In genomic region chr7:141458661-141459060, GRCm38 (mm10) we compare ENCODE assay signal across 22 mouse cellular contexts. TPM values are rescaled to one million over a fixed set of nuclear protein-coding genes. Genes with fewer than 3 reads are reported as not detected.
DNase-seq lines count a peak whose midpoint lies in the region; TF ChIP-seq lines count a peak whose summit lies in the region.
"Had no signal": no experiment of that assay in that cellular context is flagged by ENCODE, and none has a peak within 500 bp of the region (broad histone marks: within the 10 kb centered on the region; RNA-seq: fewer than 3 reads in every experiment).

No protein-coding gene starts in this region.

- H3K27ac ChIP-seq in gastrocnemius, adult 2 months: peak overlapping the region; percentile 94
- no peak overlapping the region for H3K27ac ChIP-seq in layer of hippocampus, adult 2 months
- H3K27ac ChIP-seq in brown adipose tissue, adult 24 weeks (replicated peaks; ENCODE audit: low read depth, low read length): peak overlapping the region; percentile 9; the same call in 1 of the 2 replicates
- H3K27ac ChIP-seq: embryonic facial prominence, embryonic 13.5 days; forebrain, embryonic 10.5 days; forebrain, embryonic 15.5 days; hindbrain, embryonic 12.5 days; hindbrain, postnatal 0 days; intestine, embryonic 15.5 days; limb, embryonic 15.5 days; liver, embryonic 13.5 days; stomach, embryonic 15.5 days had no signal

- peaks cover 25% of the 10 kb centered on the region for H3K4me1 ChIP-seq in brown adipose tissue, adult 24 weeks (ENCODE audit: control insufficient read depth, insufficient read depth, insufficient read length, low read length)

- peak overlapping the region; percentile 40; the same call in 1 of the 2 replicates for H3K4me3 ChIP-seq in gastrocnemius, adult 2 months
- no peak overlapping the region for H3K4me3 ChIP-seq in layer of hippocampus, adult 2 months
- H3K4me3 ChIP-seq in brown adipose tissue, adult 24 weeks (ENCODE audit: insufficient read depth, low read depth, low read length): no peak overlapping the region; the same call in 1 of the 2 replicates
- H3K4me3 ChIP-seq: embryonic facial prominence, embryonic 13.5 days; forebrain, embryonic 10.5 days; forebrain, embryonic 15.5 days; hindbrain, embryonic 12.5 days; intestine, embryonic 15.5 days; limb, embryonic 15.5 days; liver, embryonic 13.5 days; stomach, embryonic 15.5 days had no signal

- peak; percentile 15 for DNase-seq in adrenal gland, postnatal 10 days
- no peak for DNase-seq in adrenal gland, postnatal 36 days
- DNase-seq in gastrocnemius, adult 2 months: no peak
- DNase-seq in gastrocnemius, postnatal 25 days: no peak
- no peak for DNase-seq in layer of hippocampus, adult 2 months (ENCODE audit: low spot score in 2 of 2)
- no peak for DNase-seq in layer of hippocampus, postnatal 14 days (ENCODE audit: low spot score in 2 of 2)
- DNase-seq: layer of hippocampus, postnatal 36 days; left cerebral cortex, postnatal 4 days; liver, embryonic 13.5 days; right cerebral cortex, postnatal 25 days; thymus, adult 18-20 months had no signal

- TF ChIP-seq CTCF in gastrocnemius, adult 2 months (IDR thresholded peaks at IDR 0.05): no peak; the same call in 1 of the 2 replicates
- TF ChIP-seq CTCF in layer of hippocampus, adult 2 months (conservative IDR thresholded peaks at IDR 0.05): peak; percentile 39

- intact Hi-C loops in gastrocnemius, adult 2 months (cut with DNase I): loop anchor here (5.0 kb wide), 1 partner anchor 46 kb away; the partner anchor contains the start of gene Gatd1

RNA-seq across cellular contexts. Expression of gene Cracr2b, which starts 2.2 kb away (rescaled TPM):
- 10 to 100 TPM; 16.8 to 19.6 TPM for total RNA-seq in adrenal gland, postnatal 10 days (2021)
- total RNA-seq in adrenal gland, postnatal 36 days (2021): 10 to 100 TPM in 1 of 2 experiments, 1 to 10 TPM in 1; 9.5 to 13.1 TPM
- 1 to 10 TPM; 6.1 to 6.3 TPM for total RNA-seq in gastrocnemius, adult 2 months (2021)
- 1 to 10 TPM; 3.9 to 7.0 TPM for total RNA-seq in gastrocnemius, postnatal 25 days (2021)
- 1 to 10 TPM; 4.1 to 6.7 TPM for total RNA-seq in layer of hippocampus, adult 2 months (2021)
- 1 to 10 TPM; 5.5 to 6.6 TPM for total RNA-seq in layer of hippocampus, postnatal 14 days (2021)
- 9.8 and 11.8 TPM in 2 replicates for polyA plus RNA-seq in brown adipose tissue, adult 24 weeks (2012; ENCODE audit: insufficient read depth, insufficient read length, missing spikeins)
- total RNA-seq: common myeloid progenitor, adult 5-6 weeks; monocyte, adult 5-6 weeks had no signal

RNA-seq across cellular contexts. Expression of gene Pnpla2, which starts 3.7 kb away (rescaled TPM):
- total RNA-seq in adrenal gland, postnatal 10 days (2021): 1,000 to 10,000 TPM; 1,181 to 1,292 TPM
- total RNA-seq in adrenal gland, postnatal 36 days (2021): 100 to 1,000 TPM; 875 to 879 TPM
- 100 to 1,000 TPM; 345 to 348 TPM for total RNA-seq in gastrocnemius, adult 2 months (2021)
- total RNA-seq in gastrocnemius, postnatal 25 days (2021): 100 to 1,000 TPM; 265 to 357 TPM
- 10 to 100 TPM; 25.1 to 28.3 TPM for total RNA-seq in layer of hippocampus, adult 2 months (2021)
- total RNA-seq in layer of hippocampus, postnatal 14 days (2021): 10 to 100 TPM; 32.4 to 36.6 TPM
- 2,152 and 2,404 TPM in 2 replicates for polyA plus RNA-seq in brown adipose tissue, adult 24 weeks (2012; ENCODE audit: insufficient read depth, insufficient read length, missing spikeins)

RNA-seq across cellular contexts. Expression of gene Cd151, which starts 8.5 kb away (rescaled TPM):
- total RNA-seq in adrenal gland, postnatal 10 days (2021): 100 to 1,000 TPM; 184 to 198 TPM
- total RNA-seq in adrenal gland, postnatal 36 days (2021): 100 to 1,000 TPM; 331 to 418 TPM
- 10 to 100 TPM; 83.2 to 90.2 TPM for total RNA-seq in gastrocnemius, adult 2 months (2021)
- total RNA-seq in gastrocnemius, postnatal 25 days (2021): 10 to 100 TPM; 67.7 to 87.4 TPM
- 10 to 100 TPM; 23.4 to 25.1 TPM for total RNA-seq in layer of hippocampus, adult 2 months (2021)
- total RNA-seq in layer of hippocampus, postnatal 14 days (2021): 10 to 100 TPM; 29.5 to 33.8 TPM
- 223 and 257 TPM in 2 replicates for polyA plus RNA-seq in brown adipose tissue, adult 24 weeks (2012; ENCODE audit: insufficient read depth, insufficient read length, missing spikeins)

RNA-seq across cellular contexts. Expression of gene Rplp2, which starts 11.5 kb away (rescaled TPM):
- 1,000 to 10,000 TPM; 1,282 to 1,421 TPM for total RNA-seq in adrenal gland, postnatal 10 days (2021)
- total RNA-seq in adrenal gland, postnatal 36 days (2021): 1,000 to 10,000 TPM; 1,094 to 1,114 TPM
- 100 to 1,000 TPM; 567 to 623 TPM for total RNA-seq in gastrocnemius, adult 2 months (2021)
- total RNA-seq in gastrocnemius, postnatal 25 days (2021): 100 to 1,000 TPM; 531 to 541 TPM
- total RNA-seq in layer of hippocampus, adult 2 months (2021): 100 to 1,000 TPM; 548 to 575 TPM
- total RNA-seq in layer of hippocampus, postnatal 14 days (2021): 100 to 1,000 TPM; 577 to 590 TPM
- 1,680 and 2,099 TPM in 2 replicates for polyA plus RNA-seq in brown adipose tissue, adult 24 weeks (2012; ENCODE audit: insufficient read depth, insufficient read length, missing spikeins)

RNA-seq across cellular contexts. Expression of gene Pidd1, which starts 14.8 kb away (rescaled TPM):
- 1 to 10 TPM; 2.4 to 7.3 TPM for total RNA-seq in adrenal gland, postnatal 10 days (2021)
- 1 to 10 TPM; 1.5 to 2.3 TPM for total RNA-seq in adrenal gland, postnatal 36 days (2021)
- under 1 TPM; 0.08 to 0.20 TPM for total RNA-seq in gastrocnemius, adult 2 months (2021)
- total RNA-seq in gastrocnemius, postnatal 25 days (2021): under 1 TPM; 0.18 to 0.75 TPM
- total RNA-seq in layer of hippocampus, adult 2 months (2021): 1 to 10 TPM; 1.1 to 1.7 TPM
- total RNA-seq in layer of hippocampus, postnatal 14 days (2021): 1 to 10 TPM; 1.9 TPM
- polyA plus RNA-seq in brown adipose tissue, adult 24 weeks (2012; ENCODE audit: insufficient read depth, insufficient read length, missing spikeins): 0.58 and 0.75 TPM in 2 replicates

Comparison
In these comparisons a context has a peak if more than half of its experiments do, and no peak if none do; other contexts are left out.
1. RNA of gene Pnpla2, which starts 3.7 kb away (total RNA-seq): 1,181 to 1,292 TPM in adrenal gland, postnatal 10 days, 875 to 879 TPM in adrenal gland, postnatal 36 days, 265 to 357 TPM in gastrocnemius, postnatal 25 days and 345 to 348 TPM in gastrocnemius, adult 2 months; 32.4 to 36.6 TPM in layer of hippocampus, postnatal 14 days and 25.1 to 28.3 TPM in layer of hippocampus, adult 2 months; every median in the first group is over 4 times any median in the second.